Mouse (Mus musculus) G1E (cell line): ENCODE results near the gene Cavin1. TPM values are rescaled to one million over a fixed set of nuclear protein-coding genes. Genes with fewer than 3 reads are reported as not detected.

Source experiments
- ATAC-seq: 2 replicates; pipeline ENCODE4 v1.8.0; 2016; ENCODE audit warnings: mild to moderate bottlenecking; ENCODE audit not compliant: insufficient number of reproducible peaks, poor library complexity, low FRiP score, severe bottlenecking; ENCODE audit errors: extremely low read depth
- DNase-seq: peaks from one replicate; pipeline ENCODE4 v3.0.0; 2012; ENCODE audit warnings: low spot score
- H3K27me3 ChIP-seq: 2 replicates; pipeline ENCODE4 v1.6.1; 2012; ENCODE audit warnings: mild to moderate bottlenecking, low read length, inconsistent platforms; ENCODE audit not compliant: insufficient read depth
- H3K36me3 ChIP-seq: replicated peaks from 2 replicates; pipeline ENCODE3; 2012; ENCODE audit warnings: mild to moderate bottlenecking, inconsistent platforms
- H3K4me1 ChIP-seq: 2 replicates; pipeline ENCODE4 v1.6.1; 2012; ENCODE audit warnings: low read depth, low read length, inconsistent platforms, mixed read lengths; ENCODE audit not compliant: insufficient read depth
- H3K4me3 ChIP-seq: 2 replicates; pipeline ENCODE4 v1.5.1; 2012; ENCODE audit warnings: low read depth, mild to moderate bottlenecking, inconsistent platforms, low read length, moderate library complexity, mixed read lengths
- H3K9me3 ChIP-seq: replicated peaks from 2 replicates; pipeline ENCODE4 v1.6.1; 2012; ENCODE audit warnings: inconsistent platforms
- CTCF ChIP-seq: IDR thresholded peaks from 2 replicates; pipeline ENCODE4 v1.5.1; 2012; ENCODE audit warnings: low read depth, low read length, inconsistent platforms, mixed read lengths
- GATA1 ChIP-seq: IDR thresholded peaks from 2 replicates; pipeline ENCODE4 v1.6.1; 2012; ENCODE audit warnings: borderline replicate concordance, low read length, inconsistent platforms, mixed read lengths
- GATA2 ChIP-seq: IDR thresholded peaks from 2 replicates; pipeline ENCODE4 v1.6.1; 2012; ENCODE audit warnings: low read depth, low read length, inconsistent platforms, borderline replicate concordance
- POLR2AphosphoS5 ChIP-seq: IDR thresholded peaks from 2 replicates; pipeline ENCODE4 v1.6.1; 2012; ENCODE audit warnings: low read depth, low read length, inconsistent platforms; ENCODE audit not compliant: insufficient replicate concordance
- TAL1 ChIP-seq: conservative IDR thresholded peaks from 2 replicates; pipeline ENCODE4 v1.6.1; 2012; ENCODE audit warnings: low read depth, low read length, inconsistent platforms, mixed read lengths
- polyA plus RNA-seq: library from polyadenylated mRNA; stranded (reverse); fragments of >175 nt; gene quantifications from 2 replicates; pipeline ENCODE4 v1.2.3, GENCODE M21; 2012
- total RNA-seq, 2 experiments: library from RNA; stranded (forward) in 1 of 2; stranded (reverse) in 1 of 2; fragments of 200-1000 nt in 1 of 2; fragments of >200 nt in 1 of 2; fragmentation: Nextera tagmentation in 1 of 2; gene quantifications; 2 replicates each; pipeline ENCODE4 v1.2.3; 2014 to 2017

Cavin1 gene
- total and polyA plus RNA-seq, 3 experiments = 3.8 to 37.0 (median 15.0) TPM

DNA sequence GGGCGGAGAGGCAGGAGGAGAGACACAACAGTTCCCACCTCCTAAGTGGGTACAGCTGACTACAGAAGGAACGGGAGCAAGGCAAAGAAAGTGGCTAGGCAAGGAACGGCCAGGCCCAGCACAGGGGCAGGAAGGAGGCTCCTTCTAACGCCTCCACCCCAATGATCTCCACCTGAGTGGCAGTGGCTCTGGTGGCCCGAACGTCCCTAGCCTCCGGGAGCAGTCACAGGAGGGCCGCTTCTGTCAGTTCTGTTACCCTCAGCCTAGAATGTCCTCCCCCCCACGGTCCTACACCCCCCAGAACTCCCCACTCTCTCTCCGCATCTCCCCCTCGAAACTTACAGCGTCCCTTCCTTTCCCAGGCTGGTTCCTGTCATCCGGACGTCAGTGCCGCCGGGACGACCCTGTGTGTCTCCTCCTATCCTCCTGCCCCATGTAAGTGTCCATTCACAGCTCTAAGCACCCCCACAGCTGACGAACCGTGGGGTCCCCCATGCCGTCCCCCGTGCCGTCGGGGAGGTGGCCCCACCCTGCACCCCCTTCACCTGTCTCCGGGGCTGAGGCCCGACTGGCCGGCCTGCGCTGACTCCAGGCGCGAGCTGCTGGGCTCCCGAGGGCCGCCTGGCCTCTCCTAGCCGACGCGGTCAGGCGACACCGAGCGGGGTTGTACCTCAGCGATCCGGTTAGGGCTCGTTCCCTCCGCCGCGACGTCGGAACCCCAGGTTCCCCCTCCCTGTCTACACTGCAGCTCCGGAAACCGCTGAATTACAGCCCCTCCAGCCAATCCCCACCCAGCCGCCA, 31.8 kb downstream of the Cavin1 start:
- TF ChIP-seq GATA2 = no peak
- 0 out of 2 replicates have a peak, but pooled peaks have one; percentile 48 for TF ChIP-seq POLR2AphosphoS5
- TF ChIP-seq GATA1 = no peak
- no peak for TF ChIP-seq TAL1
- no peak for TF ChIP-seq CTCF
- H3K4me1 ChIP-seq = peaks cover 55% of the 10 kb centered on the region
- no peak for DNase-seq
- H3K4me3 ChIP-seq = peak overlapping the region; percentile 99
- H3K9me3 ChIP-seq = no peaks in the 10 kb centered on the region
- no peaks in the 10 kb centered on the region for H3K27me3 ChIP-seq
- ATAC-seq = no peak
- peaks cover 15% of the 10 kb centered on the region for H3K36me3 ChIP-seq

DNA sequence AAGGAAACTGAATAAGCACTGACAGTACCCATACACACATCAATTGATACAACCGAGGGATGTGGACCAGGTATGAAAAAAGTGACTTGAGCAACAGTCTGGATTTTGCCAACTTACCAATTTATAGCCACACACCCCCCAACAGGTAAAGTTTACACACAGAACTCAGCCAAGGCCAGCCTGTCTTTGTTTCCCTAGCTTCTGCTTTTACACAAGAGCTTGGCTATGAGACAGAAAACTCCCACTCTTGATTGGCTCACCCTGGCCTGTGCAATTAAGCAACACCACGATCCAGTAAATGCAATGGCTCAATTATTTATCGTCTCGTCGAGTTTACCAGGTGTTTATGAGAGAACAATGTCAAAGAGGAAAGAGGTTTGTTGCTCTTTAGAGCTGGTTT, 32.6 kb downstream of the Cavin1 start:
- TF ChIP-seq TAL1 (no peak), CTCF (no peak), GATA1 (no peak), POLR2AphosphoS5 (no peak), GATA2 (no peak)
- ATAC-seq (no peak), DNase-seq (no peak)
- peaks cover 20% of the 10 kb centered on the region for H3K36me3 ChIP-seq
- peaks cover 62% of the 10 kb centered on the region for H3K4me1 ChIP-seq
- peak overlapping the region; percentile 99 for H3K4me3 ChIP-seq
- no peaks in the 10 kb centered on the region for H3K9me3 ChIP-seq
- no peaks in the 10 kb centered on the region for H3K27me3 ChIP-seq

GRCm38 (mm10) chr11:100937295-100937694, 33.4 kb downstream of the Cavin1 start:
- DNase-seq (no peak), ATAC-seq (no peak)
- TF ChIP-seq CTCF (no peak), TAL1 (peak; percentile 19; the same call in 1 of the 2 replicates), GATA2 (no peak), POLR2AphosphoS5 (no peak), GATA1 (no peak)
- Histone ChIP-seq H3K9me3 (no peaks in the 10 kb centered on the region), H3K4me1 (peaks cover 63% of the 10 kb centered on the region), H3K27me3 (no peaks in the 10 kb centered on the region), H3K36me3 (peaks cover 26% of the 10 kb centered on the region), H3K4me3 (peak overlapping the region; percentile 99; the same call in 1 of the 2 replicates)

DNA sequence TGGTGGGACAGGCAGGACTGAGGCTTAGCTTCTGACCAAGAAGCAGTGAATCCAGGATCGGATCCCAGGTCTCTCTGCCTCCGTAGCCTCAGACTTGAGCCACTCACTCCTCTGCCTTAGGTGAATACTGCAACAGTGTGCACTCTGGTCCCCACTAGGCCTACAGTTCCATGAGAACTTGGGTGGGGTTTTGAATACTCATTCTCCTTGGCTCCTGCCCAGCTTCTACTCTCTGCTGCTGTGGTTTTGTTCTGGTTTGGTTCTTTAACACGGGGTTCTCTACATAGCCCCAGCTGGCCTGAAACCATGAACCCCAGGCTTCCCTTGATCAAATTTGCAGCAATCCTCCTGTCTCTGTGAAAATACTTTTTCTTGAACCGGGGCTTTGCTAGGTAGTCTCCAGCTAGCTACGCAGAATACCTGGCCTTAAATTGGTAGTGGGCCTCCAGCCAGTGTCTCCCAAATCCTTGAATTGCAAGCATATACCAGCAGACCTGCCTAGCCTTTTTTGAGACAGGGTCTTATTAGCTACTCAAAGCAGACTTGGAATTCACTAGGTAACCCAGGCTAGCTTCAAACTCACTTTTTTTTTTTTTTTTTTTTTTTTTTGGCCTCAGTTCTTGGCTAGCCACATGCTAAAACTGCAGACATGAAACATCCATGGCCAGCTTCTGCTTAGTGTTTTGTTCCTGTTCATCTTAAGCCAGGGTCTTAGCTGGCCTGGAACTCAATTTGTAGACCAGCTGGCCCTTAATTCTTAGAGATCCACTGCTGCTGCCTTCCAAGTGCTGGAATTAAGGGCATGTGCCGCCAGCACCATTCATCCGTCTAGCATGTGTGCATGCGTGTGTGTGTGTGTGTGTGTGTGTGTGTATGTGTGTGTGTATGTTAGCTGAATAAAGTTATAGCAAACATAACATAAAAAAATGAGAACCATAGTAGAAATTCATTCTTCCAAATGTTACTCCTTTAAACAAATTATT, 35.0 kb downstream of the Cavin1 start:
- peaks cover 39% of the 10 kb centered on the region for H3K36me3 ChIP-seq
- no peak for ATAC-seq
- peak; percentile 49 for DNase-seq
- no peaks in the 10 kb centered on the region for H3K9me3 ChIP-seq
- no peak for TF ChIP-seq CTCF
- no peak for TF ChIP-seq TAL1
- TF ChIP-seq GATA1 = no peak
- no peak for TF ChIP-seq POLR2AphosphoS5
- TF ChIP-seq GATA2 = no peak
- peaks cover 79% of the 10 kb centered on the region for H3K4me1 ChIP-seq
- H3K27me3 ChIP-seq = no peaks in the 10 kb centered on the region
- peak overlapping the region; percentile 33; the same call in 1 of the 2 replicates for H3K4me3 ChIP-seq

DNA sequence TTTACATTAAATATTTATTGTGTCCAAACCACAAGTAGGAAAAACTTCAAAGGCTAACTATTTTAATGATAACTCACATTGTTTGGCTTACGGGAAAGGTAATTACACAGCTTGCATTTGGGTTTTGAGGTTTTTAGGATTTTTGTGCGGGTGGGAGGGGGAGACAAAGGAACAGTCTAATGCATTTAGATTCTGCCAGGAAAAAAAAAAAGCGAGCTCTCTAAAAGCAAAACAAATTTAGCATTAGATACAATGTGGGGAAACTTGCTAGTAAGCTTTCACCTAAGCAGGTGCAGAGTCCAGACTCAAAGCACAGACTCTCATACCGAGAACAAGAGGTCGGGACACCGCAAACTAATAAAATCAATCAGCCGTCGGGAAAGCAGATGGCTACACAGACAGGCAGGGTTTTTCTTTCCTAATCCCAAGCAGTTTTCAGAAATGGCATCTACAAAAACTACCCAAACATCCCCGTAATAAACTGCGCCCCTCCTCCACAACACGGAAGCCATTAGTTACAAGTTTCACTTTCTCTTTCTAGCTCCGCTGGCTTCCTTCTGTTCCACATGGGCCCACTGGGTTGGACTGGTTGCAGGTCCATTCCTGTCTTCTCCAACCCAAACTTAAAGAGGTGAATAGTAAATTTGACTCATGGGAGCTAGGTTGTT, 39.3 kb downstream of the Cavin1 start:
- H3K4me1 ChIP-seq = peaks cover 79% of the 10 kb centered on the region
- H3K36me3 ChIP-seq = peaks cover 57% of the 10 kb centered on the region
- ATAC-seq (no peak), DNase-seq (no peak)
- H3K9me3 ChIP-seq = no peaks in the 10 kb centered on the region
- peak overlapping the region; percentile 54; the same call in 1 of the 2 replicates for H3K4me3 ChIP-seq
- TF ChIP-seq GATA2 = no peak
- no peaks in the 10 kb centered on the region for H3K27me3 ChIP-seq

GRCm38 (mm10) chr11:100930611-100931010, 40.1 kb downstream of the Cavin1 start:
- no peak overlapping the region for H3K4me3 ChIP-seq
- DNase-seq (no peak), ATAC-seq (no peak)
- H3K36me3 ChIP-seq = peaks cover 58% of the 10 kb centered on the region
- H3K4me1 ChIP-seq = peaks cover 76% of the 10 kb centered on the region
- no peak for TF ChIP-seq CTCF
- no peak for TF ChIP-seq GATA2
- TF ChIP-seq GATA1 = no peak
- no peak for TF ChIP-seq POLR2AphosphoS5
- no peak for TF ChIP-seq TAL1
- H3K27me3 ChIP-seq = no peaks in the 10 kb centered on the region
- H3K9me3 ChIP-seq = no peaks in the 10 kb centered on the region
